Mouse (Mus musculus) T-cell, adult 2 months (primary cell): ENCODE data around the gene Gm37240.

Experiments used
- DNase-seq: peaks from one replicate; pipeline ENCODE4 v3.0.0; 2022; ENCODE audit warnings: low spot score

Gene Gm37240

DNA sequence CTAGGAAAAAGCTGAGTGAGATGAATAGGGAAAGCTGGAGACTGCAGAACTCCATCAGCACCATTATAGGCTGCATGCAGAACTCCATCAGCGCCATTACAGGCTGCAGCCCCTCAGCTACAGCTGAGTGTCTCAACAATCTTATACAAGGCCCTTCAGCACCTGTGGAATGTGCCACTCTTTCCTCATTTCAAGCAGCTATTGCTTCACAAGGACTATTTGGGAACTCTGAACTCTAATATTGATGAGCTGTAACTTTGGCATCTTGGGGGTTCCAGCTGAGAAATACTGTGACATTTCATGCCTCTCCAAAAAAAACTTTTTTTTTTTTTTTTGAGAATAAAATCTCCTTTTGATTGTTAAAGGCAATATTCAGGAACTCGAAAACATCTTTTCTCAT, 615.8 kb downstream of the Gm37240 start:
- no peak for DNase-seq

DNA sequence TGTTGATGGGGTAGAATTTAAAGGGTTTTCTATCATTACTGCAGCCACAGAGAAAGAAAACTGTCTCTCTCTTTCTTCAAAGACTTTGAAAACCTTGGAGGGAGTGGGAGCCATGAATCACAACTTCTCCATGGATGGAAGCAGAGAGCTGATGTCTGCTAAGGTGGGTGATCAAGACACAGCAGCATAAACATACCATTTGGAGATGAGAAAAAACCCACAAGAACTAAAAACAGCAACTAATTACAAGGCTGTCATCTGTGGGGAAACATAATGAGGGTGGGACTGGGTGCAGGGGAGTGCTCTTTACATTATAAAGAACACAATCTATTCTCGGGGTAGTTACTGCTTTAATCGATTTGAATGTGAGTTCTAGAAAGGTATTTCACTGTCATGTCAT, 622.4 kb downstream of the Gm37240 start:
- no peak for DNase-seq

DNA sequence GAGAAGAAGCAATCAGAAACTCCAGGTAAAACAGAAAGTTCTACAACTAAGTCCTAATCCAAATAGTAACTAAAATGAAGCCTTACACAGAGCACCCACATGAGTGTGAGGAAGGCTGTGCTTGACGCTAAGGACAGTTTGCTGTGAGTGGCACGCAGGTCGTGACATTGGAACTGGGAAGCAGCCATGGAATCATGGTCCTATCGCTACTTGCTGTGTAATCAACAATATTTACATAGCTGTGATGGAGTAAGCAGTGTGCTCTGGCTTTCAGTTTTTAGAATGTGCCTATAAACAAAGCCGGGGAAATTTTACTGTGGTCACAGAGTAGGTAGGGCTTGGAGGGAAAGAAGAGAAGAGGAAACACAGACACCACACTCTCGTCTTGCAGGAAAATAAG, 622.8 kb downstream of the Gm37240 start:
- no peak for DNase-seq

- DNase-seq: no peak
These were observed 632.8 kb downstream of the Gm37240 start for GRCm38 (mm10) chr3:85254526-85254925.

GRCm38 (mm10) chr3:85251631-85252030, 635.7 kb downstream of the Gm37240 start:
- DNase-seq: no peak

GRCm38 (mm10) chr3:85246131-85246530, 641.2 kb downstream of the Gm37240 start:
- no peak for DNase-seq

GRCm38 (mm10) chr3:85236546-85236945, 650.8 kb downstream of the Gm37240 start:
- DNase-seq: no peak

GRCm38 (mm10) chr3:85232846-85233245, 654.5 kb downstream of the Gm37240 start:
- no peak for DNase-seq

GRCm38 (mm10) chr3:85222046-85222445, 665.3 kb downstream of the Gm37240 start:
- no peak for DNase-seq

- no peak for DNase-seq
These were observed 672.4 kb downstream of the Gm37240 start for GRCm38 (mm10) chr3:85214926-85215325.

- DNase-seq: no peak
These were observed 674.5 kb downstream of the Gm37240 start for GRCm38 (mm10) chr3:85212751-85213350.

GRCm38 (mm10) chr3:85209887-85210844, 677.2 kb downstream of the Gm37240 start:
- DNase-seq: no peak

- no peak for DNase-seq
These were observed 680.8 kb downstream of the Gm37240 start for GRCm38 (mm10) chr3:85206475-85206874.

DNA sequence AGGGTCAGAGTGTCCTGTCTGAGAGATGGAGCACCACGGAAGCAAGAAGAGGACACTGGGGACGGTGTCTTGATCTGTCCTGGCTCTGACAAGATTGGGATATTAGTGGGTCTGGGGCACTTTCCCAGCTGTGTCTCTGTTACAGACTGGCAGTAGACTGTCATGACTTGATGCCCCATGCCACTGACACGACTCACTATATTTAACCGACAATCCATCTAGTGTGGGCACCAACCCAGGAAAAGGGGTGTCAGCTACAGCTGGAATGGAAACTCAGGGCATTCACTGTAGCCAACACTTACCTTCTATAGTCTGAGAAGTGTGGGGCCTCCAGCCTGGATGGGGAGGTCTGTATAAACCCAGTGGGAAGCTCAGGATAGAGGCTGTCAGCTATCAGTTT, 681.4 kb downstream of the Gm37240 start:
- DNase-seq: no peak

DNA sequence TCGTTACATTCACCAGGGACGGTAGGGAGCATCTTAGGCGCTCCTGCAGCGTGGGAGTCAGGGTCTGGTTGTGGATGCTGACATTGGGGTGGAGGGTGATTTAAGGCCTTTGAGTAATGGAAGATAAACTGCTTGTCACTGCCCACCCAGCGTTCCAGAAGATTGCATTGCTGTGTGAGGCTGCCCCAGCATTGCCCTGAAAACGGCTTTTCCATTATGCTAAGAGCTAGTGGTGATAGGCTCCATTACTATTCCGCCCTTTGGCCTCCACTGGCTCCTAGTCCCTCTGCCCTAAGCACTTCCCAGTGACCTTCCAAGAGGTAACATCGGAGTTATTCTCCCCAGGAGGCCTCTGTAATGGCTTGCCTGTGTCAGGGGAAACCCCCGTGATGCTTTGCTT, 683.7 kb downstream of the Gm37240 start:
- no peak for DNase-seq

- no peak for DNase-seq
These were observed 684.6 kb downstream of the Gm37240 start for GRCm38 (mm10) chr3:85202726-85203125.

DNA sequence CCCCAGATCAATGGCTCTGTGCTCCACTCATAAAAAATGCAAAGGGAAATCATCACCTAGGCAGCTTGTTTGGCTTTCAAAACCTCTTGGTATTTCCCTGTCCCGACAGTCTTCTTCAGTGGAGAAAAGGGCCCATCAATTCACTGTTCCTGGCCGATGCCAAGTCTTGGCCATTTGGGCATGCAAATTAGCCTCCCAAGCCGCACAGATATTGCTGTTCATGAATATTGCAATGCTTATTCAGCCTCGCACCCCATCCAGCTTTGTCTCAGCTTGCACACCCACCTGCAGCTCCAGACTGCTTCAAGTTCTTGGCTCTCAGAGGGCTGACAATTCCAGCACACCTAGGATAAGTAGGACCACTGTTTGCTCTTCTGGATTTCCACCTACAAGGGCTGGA, 685.5 kb downstream of the Gm37240 start:
- no peak for DNase-seq

- no peak for DNase-seq
These were observed 688.8 kb downstream of the Gm37240 start for GRCm38 (mm10) chr3:85198496-85198895.

DNA sequence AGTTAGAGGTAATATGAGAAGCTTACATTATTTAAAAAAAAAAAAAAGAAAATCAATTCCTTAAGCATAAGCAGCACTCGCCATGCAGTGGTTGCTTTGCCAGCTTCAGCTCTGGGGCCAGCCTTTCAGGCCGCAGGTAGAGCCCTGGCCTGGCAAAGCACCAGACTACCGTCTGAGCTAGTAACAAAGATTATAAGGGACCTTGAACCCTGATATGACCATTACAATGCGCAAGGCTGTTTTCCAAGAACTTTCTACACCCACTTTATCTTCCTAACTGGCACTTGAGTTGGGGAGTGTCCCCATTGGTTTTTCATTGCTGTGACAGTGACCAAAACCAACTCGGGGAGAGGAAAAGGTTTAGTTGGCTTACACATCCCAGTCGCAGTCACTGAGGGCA, 690.2 kb downstream of the Gm37240 start:
- no peak for DNase-seq

DNA sequence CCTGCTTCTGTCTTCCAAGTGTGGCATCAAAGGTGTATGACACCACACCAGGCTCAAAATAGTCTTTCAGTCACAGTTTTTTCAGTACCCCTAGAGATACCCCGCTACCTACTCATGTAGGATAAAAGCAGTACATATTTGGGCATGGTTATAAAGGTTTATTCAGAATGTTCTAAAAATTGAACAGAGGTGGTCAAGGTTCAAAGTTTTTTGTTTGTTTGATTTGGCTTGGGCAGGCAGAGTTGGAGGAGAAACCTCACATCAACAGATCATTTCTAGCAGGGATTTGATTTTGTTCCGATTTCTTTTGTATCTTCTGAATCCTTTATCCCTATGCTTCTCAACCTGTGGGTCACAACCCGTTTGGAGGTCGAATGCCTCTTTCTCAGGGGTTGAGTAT, 690.7 kb downstream of the Gm37240 start:
- no peak for DNase-seq

- peak; percentile 61 for DNase-seq
These were observed 692.2 kb downstream of the Gm37240 start for GRCm38 (mm10) chr3:85195068-85195481.

GRCm38 (mm10) chr3:85189791-85190190, 697.5 kb downstream of the Gm37240 start:
- no peak for DNase-seq

DNA sequence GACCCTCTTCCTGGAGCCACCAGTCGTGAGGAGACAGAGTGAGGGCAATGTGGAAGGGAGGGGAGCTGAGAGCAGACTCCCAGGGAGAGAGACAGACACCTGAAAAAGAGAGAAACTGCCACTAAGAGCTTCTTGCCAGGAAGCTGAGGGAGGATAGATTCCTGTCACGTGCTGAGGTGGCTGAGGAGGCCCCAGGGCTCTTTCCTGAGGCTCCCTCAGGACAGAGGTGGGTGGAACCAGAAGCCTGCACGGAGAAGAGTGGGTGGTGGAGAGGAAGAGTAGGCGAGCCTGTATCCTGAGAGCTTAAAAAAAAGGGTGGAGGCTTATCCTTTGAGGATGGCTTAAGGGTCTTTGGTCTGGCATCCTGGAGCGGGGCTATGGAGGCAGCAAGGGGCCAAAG, 699.0 kb downstream of the Gm37240 start:
- DNase-seq: no peak
